Mouse (Mus musculus) hindbrain, embryonic 13.5 days (tissue): ENCODE results near the gene Hmces. TPM values are rescaled to one million over a fixed set of nuclear protein-coding genes. Genes with fewer than 3 reads are reported as not detected.
"Not testable (repeated sequence)": the region's sequence is repeated elsewhere in the genome, so short reads cannot be mapped to it uniquely, and the experiment has no call there.

Experiments
- ATAC-seq: fragments of 200-750 bp; cut with Nextera tagmentation; 2 replicates; pipeline ENCODE4 v1.8.0; 2017; ENCODE audit warnings: moderate TSS enrichment; ENCODE audit not compliant: low FRiP score
- H3K27ac ChIP-seq: fragments of 300-500 bp; sonication (generic); 2 replicates; pipeline ENCODE4 v1.5.1; 2015; ENCODE audit warnings: inconsistent platforms, mild to moderate bottlenecking, moderate library complexity
- H3K27me3 ChIP-seq: fragments of 300-500 bp; sonication (generic); 2 replicates; pipeline ENCODE4 v1.6.1; 2015; ENCODE audit warnings: mild to moderate bottlenecking, inconsistent platforms
- H3K36me3 ChIP-seq: fragments of 300-500 bp; sonication (generic); 2 replicates; pipeline ENCODE4 v1.6.1; 2015; ENCODE audit warnings: mild to moderate bottlenecking, inconsistent platforms
- H3K4me1 ChIP-seq: fragments of 300-500 bp; sonication (generic); replicated peaks from 2 replicates; pipeline ENCODE4 v1.6.1; 2015; ENCODE audit warnings: inconsistent platforms
- H3K4me2 ChIP-seq: fragments of 300-500 bp; sonication (generic); 2 replicates; pipeline ENCODE4 v1.6.1; 2015; ENCODE audit warnings: inconsistent platforms, mild to moderate bottlenecking, moderate library complexity
- H3K4me3 ChIP-seq: fragments of 300-500 bp; sonication (generic); 2 replicates; pipeline ENCODE4 v1.5.1; 2015; ENCODE audit warnings: mild to moderate bottlenecking, inconsistent platforms
- H3K9ac ChIP-seq: fragments of 300-500 bp; sonication (generic); 2 replicates; pipeline ENCODE4 v1.6.1; 2015; ENCODE audit warnings: mild to moderate bottlenecking, inconsistent platforms
- H3K9me3 ChIP-seq: fragments of 300-500 bp; sonication (generic); 2 replicates; pipeline ENCODE4 v1.6.1; 2016; ENCODE audit warnings: inconsistent platforms
- WGBS: fragments of 180-500 bp; shearing (Covaris S2); methylation state at CpG from one replicate; pipeline ENCODE4 v1.1.7; 2015; 5-methylcytosine and 5-hydroxymethylcytosine counted together
- polyA plus RNA-seq: library from polyadenylated mRNA; unstranded; fragments of >200 nt; fragmentation: Nextera tagmentation; extraction: Ambion mirVana; gene quantifications from 2 replicates; pipeline ENCODE4 v1.2.1, GENCODE M21; 2015

Hmces gene
- polyA plus RNA-seq, 1 experiment from 2014 or later, result 38.5 TPM

DNA sequence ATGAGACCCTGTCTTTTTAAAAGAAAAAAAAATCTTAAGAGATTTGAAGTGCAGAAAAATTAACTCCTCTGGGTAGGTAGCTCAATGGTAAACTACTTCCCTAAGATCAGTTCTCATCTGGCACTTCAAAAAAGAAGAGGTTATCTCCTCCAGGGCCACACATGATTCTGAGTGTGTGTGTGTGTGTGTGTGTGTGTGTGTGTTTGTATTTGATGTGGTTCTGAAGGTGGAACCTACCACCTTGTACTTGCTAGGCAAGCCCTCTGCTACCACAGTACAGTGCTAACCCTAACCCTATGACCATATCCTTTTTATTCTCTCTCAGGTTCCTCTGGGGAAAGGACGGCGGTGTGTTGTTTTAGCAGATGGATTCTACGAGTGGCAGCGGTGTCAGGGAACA lies 7.5 kb downstream of the Hmces start:
- WGBS, result 98% methylated on average over 4 of the region's 4 CpGs
- H3K27me3 ChIP-seq, result no peaks in the 10 kb centered on the region
- H3K36me3 ChIP-seq, result peaks cover 83% of the 10 kb centered on the region
- H3K4me2 ChIP-seq, result no peak overlapping the region
- no peaks in the 10 kb centered on the region for H3K4me1 ChIP-seq
- H3K9ac ChIP-seq, result no peak overlapping the region
- no peaks in the 10 kb centered on the region for H3K9me3 ChIP-seq
- ATAC-seq, result no peak
- H3K4me3 ChIP-seq, result no peak overlapping the region
- no peak overlapping the region for H3K27ac ChIP-seq

DNA sequence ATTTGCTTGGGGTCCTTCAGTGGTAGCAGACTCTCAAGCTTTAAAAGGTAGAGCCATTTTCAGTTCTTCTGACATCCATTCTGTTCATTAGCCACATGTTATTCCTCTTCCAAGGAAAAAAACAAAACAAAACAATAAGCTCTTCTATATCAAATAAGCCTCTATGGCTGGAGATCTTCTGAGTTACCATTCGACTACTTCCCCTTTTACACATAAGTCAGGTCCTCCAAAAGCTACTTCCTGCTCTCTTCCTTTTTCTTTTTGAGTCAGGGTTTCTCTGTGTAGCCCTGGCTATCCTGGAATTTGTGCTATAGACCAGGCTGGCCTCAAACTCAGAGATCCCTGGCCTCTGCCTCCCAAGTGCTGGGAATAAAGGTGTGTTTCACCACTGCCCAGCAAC lies 9.9 kb downstream of the Hmces start:
- no peak for ATAC-seq
- WGBS, result 88% methylated on average over 1 of the region's 1 CpGs
- Histone ChIP-seq H3K9me3 (no peaks in the 10 kb centered on the region), H3K4me3 (no peak overlapping the region), H3K36me3 (peaks cover 72% of the 10 kb centered on the region), H3K4me2 (no peak overlapping the region), H3K9ac (no peak overlapping the region), H3K27me3 (no peaks in the 10 kb centered on the region), H3K4me1 (no peaks in the 10 kb centered on the region), H3K27ac (no peak overlapping the region)

DNA sequence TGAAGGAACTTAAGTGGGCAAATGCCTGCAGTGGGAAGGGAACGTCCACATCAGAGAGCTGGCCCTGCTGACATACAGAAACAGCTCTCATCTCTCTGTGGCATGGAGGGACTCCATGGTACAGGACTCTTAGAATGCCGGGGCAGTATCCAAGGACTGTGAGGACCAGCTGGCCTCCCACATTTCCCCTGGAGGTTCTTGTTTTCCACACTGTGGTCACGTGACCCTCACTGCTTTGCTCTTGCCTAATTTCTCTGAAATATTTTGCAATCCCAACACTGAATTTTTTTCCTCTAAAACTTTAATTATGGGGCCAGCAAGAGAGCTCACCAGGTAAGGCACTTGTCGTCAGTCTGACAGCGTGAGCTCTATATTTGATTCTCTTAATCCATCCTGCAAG lies 21.3 kb downstream of the Hmces start:
- WGBS, result 93% methylated on average over 5 of the region's 5 CpGs
- Histone ChIP-seq H3K36me3 (peaks cover 59% of the 10 kb centered on the region), H3K9me3 (no peaks in the 10 kb centered on the region), H3K4me2 (no peak overlapping the region), H3K4me3 (no peak overlapping the region), H3K27ac (no peak overlapping the region), H3K9ac (no peak overlapping the region), H3K4me1 (peaks cover 6% of the 10 kb centered on the region), H3K27me3 (no peaks in the 10 kb centered on the region)
- no peak for ATAC-seq

DNA sequence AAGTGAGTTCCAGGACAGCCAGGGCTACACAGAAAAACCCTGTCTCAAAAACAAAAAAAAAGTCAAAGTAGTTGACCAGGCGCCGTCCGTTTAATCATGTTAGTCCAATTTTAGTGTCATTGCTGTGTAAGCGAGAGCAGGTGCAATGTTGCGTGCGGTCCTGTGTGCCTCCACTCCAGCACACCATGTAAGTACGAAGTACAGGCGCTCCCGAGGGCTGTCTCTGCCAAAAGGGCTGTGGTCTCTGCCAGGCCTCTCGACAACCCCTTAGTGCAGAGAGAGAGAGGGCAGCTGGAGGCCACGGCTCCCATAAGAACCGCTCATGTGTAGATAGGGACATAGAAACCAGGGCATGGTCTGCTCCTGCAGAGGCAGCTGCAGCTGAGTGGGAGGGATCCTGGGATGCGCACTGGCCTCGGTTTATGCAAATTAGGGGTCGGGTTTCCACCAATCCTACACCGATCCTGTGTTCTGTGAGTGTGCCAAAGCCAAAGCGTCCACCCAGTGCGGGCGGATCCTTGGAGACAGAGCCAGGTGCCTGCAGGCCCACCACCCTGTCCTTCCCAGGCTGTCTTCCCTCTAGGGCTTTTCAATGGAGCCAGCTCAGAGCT lies 23.5 kb downstream of the Hmces start:
- Histone ChIP-seq H3K27me3 (no peaks in the 10 kb centered on the region), H3K9ac (peak overlapping the region; percentile 21; the same call in 1 of the 2 replicates), H3K4me2 (no peak overlapping the region), H3K36me3 (peaks cover 48% of the 10 kb centered on the region), H3K4me3 (no peak overlapping the region), H3K4me1 (peaks cover 6% of the 10 kb centered on the region), H3K27ac (no peak overlapping the region; the same call in 1 of the 2 replicates), H3K9me3 (no peaks in the 10 kb centered on the region)
- ATAC-seq, result peak; percentile 87
- WGBS, result 34% methylated on average over 19 of the region's 19 CpGs

DNA sequence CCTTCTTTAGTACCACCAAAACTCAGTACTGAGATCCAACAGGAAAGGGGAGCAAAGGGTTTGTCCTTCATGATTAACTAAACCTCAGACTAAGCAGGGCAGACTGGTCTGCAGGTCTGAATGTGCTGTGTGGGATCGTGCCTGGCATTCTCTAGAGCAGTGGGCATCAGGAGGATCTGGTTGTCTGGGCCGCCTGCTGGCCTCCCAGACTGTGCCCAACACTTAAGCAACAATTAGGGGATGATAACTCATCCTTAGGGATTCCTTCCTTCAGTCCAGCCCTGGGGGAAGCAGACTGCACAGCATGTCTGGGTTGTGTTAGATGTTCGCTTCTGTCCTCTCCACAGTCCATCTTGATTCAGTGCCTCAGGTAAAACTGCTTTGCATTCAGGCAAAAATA lies 25.2 kb downstream of the Hmces start:
- Histone ChIP-seq H3K4me3 (no peak overlapping the region), H3K9me3 (no peaks in the 10 kb centered on the region), H3K36me3 (peaks cover 32% of the 10 kb centered on the region), H3K9ac (no peak overlapping the region), H3K27me3 (no peaks in the 10 kb centered on the region), H3K27ac (no peak overlapping the region), H3K4me1 (peaks cover 6% of the 10 kb centered on the region), H3K4me2 (no peak overlapping the region)
- 82% methylated on average over 3 of the region's 3 CpGs for WGBS
- ATAC-seq, result no peak

DNA sequence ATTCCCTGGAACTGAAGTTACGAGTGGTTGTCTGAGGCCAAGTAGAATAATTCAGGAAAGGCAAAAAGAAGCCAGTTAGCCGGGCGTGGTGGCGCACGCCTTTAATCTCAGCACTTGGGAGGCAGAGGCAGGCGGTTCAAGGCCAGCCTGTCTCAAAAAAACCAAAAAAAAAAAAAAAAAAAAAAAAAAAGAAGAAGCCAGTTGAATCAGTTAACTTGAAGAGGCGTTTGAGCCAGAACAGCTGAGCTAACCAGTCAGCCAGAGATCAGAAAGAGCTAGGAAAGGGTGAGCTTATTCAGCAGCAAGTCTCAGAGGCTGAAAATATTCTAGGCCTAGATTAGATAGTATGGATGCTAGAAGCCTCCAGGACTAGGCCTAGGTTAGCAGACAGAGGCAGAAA lies 28.4 kb downstream of the Hmces start:
- WGBS, result 83% methylated on average over 7 of the region's 7 CpGs
- H3K9ac ChIP-seq, result no peak overlapping the region
- ATAC-seq, result no peak

DNA sequence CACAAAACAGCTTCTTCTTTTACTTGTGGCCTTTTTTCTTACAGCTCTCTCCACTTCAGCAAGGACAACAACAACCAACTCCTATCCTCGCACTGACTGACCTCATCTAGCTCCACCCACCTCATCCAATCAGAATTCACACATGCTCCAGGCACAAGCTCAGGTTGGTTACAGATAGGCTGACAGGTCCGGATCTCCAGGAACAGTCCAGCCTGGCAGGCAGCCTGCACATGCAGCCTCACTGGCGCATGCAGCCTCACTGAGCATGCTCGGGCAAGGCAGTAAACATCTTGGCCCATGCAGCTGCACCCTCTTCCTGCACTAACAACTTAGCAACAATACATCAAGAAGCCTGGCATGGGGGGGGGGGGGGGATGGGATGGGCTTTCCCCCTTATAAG lies 48.7 kb downstream of the Hmces start:
- H3K9me3 ChIP-seq, result peaks cover 11% of the 10 kb centered on the region; the same call in 1 of the 2 replicates
- WGBS, result 70% methylated on average over 4 of the region's 4 CpGs
- not testable (repeated sequence) for ATAC-seq, H3K4me3 ChIP-seq, H3K36me3 ChIP-seq, H3K27me3 ChIP-seq, H3K4me2 ChIP-seq, H3K4me1 ChIP-seq, H3K27ac ChIP-seq, H3K9ac ChIP-seq

More for the DNA sequence above, 28.4 kb downstream of the Hmces start:
- no peak overlapping the region for H3K27ac ChIP-seq
- H3K4me1 ChIP-seq, result peaks cover 5% of the 10 kb centered on the region
- H3K9me3 ChIP-seq, result no peaks in the 10 kb centered on the region; the same call in 1 of the 2 replicates
- H3K4me3 ChIP-seq, result no peak overlapping the region
- no peak overlapping the region for H3K4me2 ChIP-seq
- peaks cover 4% of the 10 kb centered on the region; the same call in 1 of the 2 replicates for H3K36me3 ChIP-seq
- H3K27me3 ChIP-seq, result no peaks in the 10 kb centered on the region

DNA sequence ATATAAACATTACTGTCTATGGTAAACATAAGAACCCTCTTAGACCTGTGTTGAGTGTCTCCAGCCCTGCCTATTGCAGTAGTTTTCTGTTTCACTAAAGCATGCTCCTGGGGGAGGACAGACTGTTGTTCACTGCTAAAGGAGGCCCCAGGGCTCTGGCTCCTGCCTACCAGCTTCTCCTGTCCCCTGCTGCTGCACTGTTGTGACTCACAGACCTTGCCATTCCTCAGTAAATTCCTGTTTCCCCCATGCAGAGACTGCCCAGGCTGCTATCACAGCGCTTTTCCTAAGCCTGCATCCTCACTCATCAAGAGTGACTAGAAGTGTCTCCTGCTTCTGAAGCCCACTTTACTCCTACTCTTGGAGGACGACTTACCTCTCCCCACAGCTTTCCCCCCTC lies 56.3 kb downstream of the Hmces start:
- H3K27ac ChIP-seq, result no peak overlapping the region
- H3K9me3 ChIP-seq, result no peaks in the 10 kb centered on the region
- H3K4me3 ChIP-seq, result no peak overlapping the region
- no peaks in the 10 kb centered on the region for H3K27me3 ChIP-seq
- H3K9ac ChIP-seq, result no peak overlapping the region
- no peaks in the 10 kb centered on the region for H3K36me3 ChIP-seq
- no peak overlapping the region for H3K4me2 ChIP-seq
- ATAC-seq, result no peak
- WGBS, result 28% methylated on average over 2 of the region's 2 CpGs
- H3K4me1 ChIP-seq, result no peaks in the 10 kb centered on the region

DNA sequence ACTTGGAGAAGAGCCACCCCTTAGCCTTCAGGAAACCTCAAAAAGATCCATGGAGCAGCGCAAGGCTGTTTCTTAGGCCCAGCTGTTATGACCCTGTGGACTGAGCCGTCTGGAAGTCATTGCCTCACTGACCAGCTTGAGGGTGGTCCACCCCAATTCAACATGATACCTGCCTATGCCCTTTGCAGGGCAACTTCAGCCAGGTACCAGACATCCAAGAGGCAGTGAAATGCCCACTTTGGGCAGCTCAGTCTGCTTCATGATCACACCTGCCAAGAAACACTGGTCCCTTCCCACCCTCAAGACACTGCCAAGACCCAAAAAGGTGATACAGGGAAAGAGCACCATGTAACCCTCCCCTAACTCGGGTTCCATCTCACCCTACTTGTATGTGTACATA lies 66.0 kb downstream of the Hmces start:
- Histone ChIP-seq H3K9me3 (no peaks in the 10 kb centered on the region), H3K4me2 (peak overlapping the region; percentile 84), H3K4me1 (peaks cover 20% of the 10 kb centered on the region), H3K27me3 (no peaks in the 10 kb centered on the region), H3K27ac (peak overlapping the region; percentile 96), H3K9ac (peak overlapping the region; percentile 97), H3K4me3 (peak overlapping the region; percentile 94), H3K36me3 (peaks cover 13% of the 10 kb centered on the region)
- no peak for ATAC-seq
- WGBS, result 67% methylated on average over 3 of the region's 3 CpGs

DNA sequence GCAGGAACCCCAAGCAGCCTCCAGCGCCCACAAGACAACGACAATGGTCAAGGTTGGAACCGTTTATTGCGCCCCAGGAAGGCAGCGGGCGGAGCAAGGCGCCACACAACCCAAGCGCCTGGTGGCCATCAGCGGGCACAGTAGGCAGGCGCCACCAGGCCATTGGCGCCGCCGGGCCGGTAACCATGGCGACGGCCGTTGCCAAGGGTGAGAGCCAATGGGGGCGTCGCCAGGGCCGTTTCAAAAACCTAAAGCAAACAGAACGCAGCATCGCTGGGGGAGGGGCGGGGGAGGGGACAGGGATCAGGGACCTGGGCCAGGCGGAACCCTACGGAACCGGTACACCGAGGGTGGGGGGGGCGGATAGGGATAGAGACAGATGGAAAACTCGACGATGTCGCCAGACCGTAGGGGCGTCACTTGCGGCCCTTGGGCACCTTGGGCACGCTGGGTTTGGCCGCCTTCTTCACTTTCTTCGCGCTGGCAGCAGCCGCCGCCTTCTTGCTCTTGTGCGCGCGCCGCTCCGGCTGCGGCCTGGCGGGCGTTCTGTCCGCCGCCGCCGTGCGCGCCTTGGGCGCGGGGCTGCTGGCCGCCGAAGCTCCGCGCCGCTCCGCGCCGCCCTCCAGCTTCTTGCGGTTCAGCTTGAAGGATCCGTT lies 66.8 kb downstream of the Hmces start:
- Histone ChIP-seq H3K27me3 (no peaks in the 10 kb centered on the region), H3K4me1 (peaks cover 20% of the 10 kb centered on the region), H3K9me3 (no peaks in the 10 kb centered on the region), H3K27ac (peak overlapping the region; percentile 96), H3K4me2 (peak overlapping the region; percentile 84), H3K9ac (peak overlapping the region; percentile 97), H3K4me3 (peak overlapping the region; percentile 94), H3K36me3 (peaks cover 19% of the 10 kb centered on the region)
- under 1% methylated on average over 63 of the region's 66 CpGs for WGBS
- ATAC-seq, result peak; percentile 86

DNA sequence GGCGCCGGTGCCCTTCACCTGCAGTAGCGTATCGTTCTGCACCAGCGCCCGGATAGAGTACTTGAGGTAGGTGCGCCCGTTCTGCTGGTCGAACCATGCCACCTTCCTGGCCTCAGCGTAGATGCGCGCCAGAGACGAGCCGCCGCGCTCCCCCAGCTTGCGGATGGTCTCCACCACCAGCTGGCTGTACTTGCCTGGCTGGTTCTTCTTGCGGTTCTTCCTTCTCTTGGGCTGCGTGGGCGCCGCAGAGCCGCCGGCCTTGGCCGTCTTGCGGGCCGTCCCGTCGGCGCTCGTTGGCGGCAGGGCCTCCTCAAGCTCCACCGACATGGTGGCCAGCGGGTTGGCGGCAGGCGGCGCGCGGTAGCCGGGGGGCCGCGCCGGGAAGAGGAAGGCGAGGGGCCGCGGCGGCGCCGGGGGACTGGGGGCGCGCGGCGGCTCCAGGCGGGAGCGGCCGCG lies 67.3 kb downstream of the Hmces start:
- Histone ChIP-seq H3K27ac (peak overlapping the region; percentile 96), H3K9ac (peak overlapping the region; percentile 97), H3K36me3 (peaks cover 20% of the 10 kb centered on the region), H3K27me3 (no peaks in the 10 kb centered on the region), H3K4me3 (peak overlapping the region; percentile 94), H3K4me2 (peak overlapping the region; percentile 84), H3K4me1 (peaks cover 20% of the 10 kb centered on the region), H3K9me3 (no peaks in the 10 kb centered on the region)
- peak; percentile 56 for ATAC-seq
- under 1% methylated on average over 54 of the region's 56 CpGs for WGBS

DNA sequence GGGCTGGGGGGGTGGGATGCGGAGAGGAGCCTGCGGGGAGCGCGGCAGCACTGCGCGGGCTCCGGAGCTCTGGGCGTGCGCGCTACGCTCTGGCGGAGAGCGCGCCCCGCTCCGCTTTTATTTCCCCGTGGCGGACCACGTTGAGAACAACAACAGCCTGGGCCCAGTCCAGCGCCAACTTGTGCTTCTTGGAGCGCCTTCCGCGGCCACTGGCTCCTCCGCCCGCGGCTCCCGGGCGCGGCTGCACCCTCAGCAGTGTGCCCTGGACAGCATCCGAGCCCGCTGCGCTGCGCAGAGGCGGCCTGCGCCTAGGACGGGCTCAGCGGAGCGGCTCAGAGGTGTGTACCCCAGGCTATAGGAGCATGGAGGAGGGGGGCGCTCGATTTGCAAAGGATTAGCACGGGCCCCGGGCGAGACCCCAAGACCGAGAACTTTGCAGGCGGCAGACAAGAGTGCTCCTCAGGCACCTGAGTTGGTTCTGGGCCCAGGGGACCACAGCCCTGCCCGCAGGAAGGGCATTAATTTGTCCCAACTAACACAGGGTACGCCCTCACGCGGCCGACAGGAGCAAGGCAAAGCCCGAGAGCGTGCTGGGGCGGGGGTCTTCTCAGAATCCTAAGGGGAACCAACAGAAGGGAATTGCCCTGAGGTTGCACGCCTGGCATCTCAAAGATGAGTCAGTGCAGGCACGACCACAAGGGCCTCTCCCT lies 68.0 kb downstream of the Hmces start, which contains the start of gene H1fx:
Gene H1fx (minus strand): TSS at position 91 of the 710 bp plus-strand sequence.
- H3K9ac ChIP-seq, result peak within 1 kb of the TSS; percentile 97
- WGBS, result under 1% methylated on average over 47 of the region's 55 CpGs
- peak within 1 kb of the TSS; percentile 94 for H3K4me3 ChIP-seq
- no peaks in the 10 kb centered on the region for H3K9me3 ChIP-seq
- no peaks in the 10 kb centered on the region for H3K27me3 ChIP-seq
- peaks cover 25% of the 10 kb centered on the region for H3K36me3 ChIP-seq
- peak within 1 kb of the TSS; percentile 96 for H3K27ac ChIP-seq
- peak within 1 kb of the TSS; percentile 84 for H3K4me2 ChIP-seq
- peak; percentile 89 for ATAC-seq
- peaks cover 20% of the 10 kb centered on the region for H3K4me1 ChIP-seq
